Mouse (Mus musculus): Measurements from ENCODE around the gene Gal3st2c. TPM values are rescaled to one million over a fixed set of nuclear protein-coding genes. Genes with fewer than 3 reads are reported as not detected.
"Not testable (repeated sequence)": the region's sequence is repeated elsewhere in the genome, so short reads cannot be mapped to it uniquely, and the experiment has no call there.

The Gal3st2c gene
- polyA plus RNA-seq (2015; fragmentation: Nextera tagmentation; extraction: Ambion mirVana): 0.01 and 0.04 TPM in 2 replicates

DNA sequence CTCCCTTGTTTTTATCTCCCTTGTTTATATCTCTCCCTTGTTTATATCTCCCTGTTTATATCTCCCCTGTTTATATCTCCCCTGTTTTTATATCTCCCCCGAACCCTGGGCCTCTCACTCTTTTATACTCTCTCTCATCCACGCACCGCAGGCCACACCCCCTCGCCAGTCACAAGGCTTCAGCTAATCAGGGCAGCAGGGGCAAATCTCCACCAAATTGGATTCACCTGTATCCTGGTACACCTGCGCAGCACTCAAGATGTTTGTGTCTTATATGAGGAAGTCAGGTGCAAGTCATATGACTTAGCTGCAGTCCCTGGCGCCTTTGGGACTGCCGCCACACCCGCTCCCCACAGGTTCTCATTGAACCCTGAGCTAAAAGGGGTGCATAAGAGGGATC is at the start of gene Gal3st2c:
Gene Gal3st2c (plus strand): TSS at position 301 of the 400 bp plus-strand sequence.
- H3K27ac ChIP-seq; H3K4me3 ChIP-seq; H3K9me3 ChIP-seq (replicated peaks); H3K36me3 ChIP-seq; H3K4me2 ChIP-seq; H3K9ac ChIP-seq; H3K27me3 ChIP-seq; ATAC-seq (replicated peaks; ENCODE audit: insufficient number of reproducible peaks, insufficient read depth, low FRiP score, low read depth); H3K4me1 ChIP-seq (replicated peaks): not testable (repeated sequence)
- 80% methylated on average over 7 of the region's 8 CpGs for WGBS

DNA sequence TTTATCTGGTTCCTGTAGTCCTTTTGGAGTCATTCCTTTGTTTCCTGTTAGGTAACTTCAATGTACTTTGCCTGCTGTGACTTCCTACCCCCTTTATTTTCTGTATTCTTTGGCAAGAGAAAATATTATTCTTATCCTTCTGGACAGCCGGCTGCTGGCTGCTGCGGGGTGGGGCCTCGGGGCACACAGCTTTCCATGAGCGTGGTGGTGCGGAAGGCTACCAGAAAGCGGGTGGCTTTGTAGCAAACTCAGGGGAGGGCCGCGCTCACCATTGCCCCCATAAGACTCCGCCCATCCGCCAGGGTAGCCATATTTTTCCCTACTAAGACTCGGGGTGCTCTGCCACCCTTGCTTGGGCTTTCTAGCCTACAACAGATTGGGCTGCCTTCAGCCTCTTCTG is 41.2 kb upstream of the Gal3st2c start:
- H3K4me3 ChIP-seq; H3K27ac ChIP-seq; H3K9ac ChIP-seq; H3K4me2 ChIP-seq; H3K36me3 ChIP-seq; H3K27me3 ChIP-seq; H3K9me3 ChIP-seq (replicated peaks); H3K4me1 ChIP-seq (replicated peaks): not testable (repeated sequence)
- WGBS: no CpG with 5 or more reads among the region's 11 CpGs
- ATAC-seq (replicated peaks; ENCODE audit: insufficient number of reproducible peaks, insufficient read depth, low FRiP score, low read depth): peak; percentile 73

DNA sequence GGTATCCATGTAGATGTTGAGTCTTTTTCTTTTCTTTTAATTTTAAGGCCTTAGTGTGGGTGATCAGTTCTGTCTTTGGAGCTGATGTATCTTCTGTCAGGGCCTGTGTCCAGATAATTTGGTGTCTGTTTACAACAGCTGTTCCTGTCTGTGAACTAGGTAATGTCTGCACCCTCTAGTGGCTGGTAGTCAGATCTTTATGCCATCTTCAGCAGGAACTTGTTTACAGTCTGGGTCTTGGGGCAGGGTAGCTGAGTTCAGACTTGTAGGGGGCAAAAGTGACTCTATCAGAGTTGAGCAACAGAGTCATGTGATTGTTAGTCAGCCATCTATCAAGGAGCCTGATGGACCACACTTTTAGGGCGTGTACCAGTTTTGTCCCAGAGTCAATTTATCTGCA is 23.8 kb upstream of the Gal3st2c start:
- H3K4me3 ChIP-seq; H3K9me3 ChIP-seq (replicated peaks); H3K27me3 ChIP-seq; H3K36me3 ChIP-seq; ATAC-seq (replicated peaks; ENCODE audit: insufficient number of reproducible peaks, insufficient read depth, low FRiP score, low read depth); H3K4me1 ChIP-seq (replicated peaks); H3K4me2 ChIP-seq; H3K27ac ChIP-seq; H3K9ac ChIP-seq: not testable (repeated sequence)
- WGBS: no CpG with 5 or more reads among the region's 1 CpGs

DNA sequence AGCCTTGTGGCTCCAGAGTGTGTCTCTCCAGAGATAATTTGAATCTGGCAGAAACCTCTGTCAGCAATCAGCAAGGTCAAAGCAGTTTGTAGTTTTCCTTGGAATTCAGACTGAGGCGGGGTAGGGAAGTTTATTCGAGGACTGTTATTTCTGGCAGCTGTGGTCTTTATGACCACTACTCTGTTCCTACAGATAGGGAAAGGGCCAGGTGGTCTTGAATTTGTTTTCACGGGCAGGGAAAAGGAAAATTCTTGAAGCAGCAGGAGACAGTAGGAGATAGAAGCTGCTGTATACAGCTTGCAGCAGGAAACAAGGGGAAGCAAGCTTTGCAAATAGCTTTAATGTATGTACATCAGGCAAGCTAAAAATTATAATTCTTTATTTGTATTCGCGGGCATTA is 19.9 kb upstream of the Gal3st2c start:
- not testable (repeated sequence) for H3K4me3 ChIP-seq; H3K9ac ChIP-seq; H3K36me3 ChIP-seq; H3K27ac ChIP-seq; H3K9me3 ChIP-seq (replicated peaks); H3K4me1 ChIP-seq (replicated peaks); H3K27me3 ChIP-seq; H3K4me2 ChIP-seq
- WGBS: 49% methylated on average over 4 of the region's 5 CpGs
- 0 out of 2 replicates have a peak, but pooled peaks have one; percentile 39 for ATAC-seq (replicated peaks; ENCODE audit: insufficient number of reproducible peaks, insufficient read depth, low FRiP score, low read depth)

DNA sequence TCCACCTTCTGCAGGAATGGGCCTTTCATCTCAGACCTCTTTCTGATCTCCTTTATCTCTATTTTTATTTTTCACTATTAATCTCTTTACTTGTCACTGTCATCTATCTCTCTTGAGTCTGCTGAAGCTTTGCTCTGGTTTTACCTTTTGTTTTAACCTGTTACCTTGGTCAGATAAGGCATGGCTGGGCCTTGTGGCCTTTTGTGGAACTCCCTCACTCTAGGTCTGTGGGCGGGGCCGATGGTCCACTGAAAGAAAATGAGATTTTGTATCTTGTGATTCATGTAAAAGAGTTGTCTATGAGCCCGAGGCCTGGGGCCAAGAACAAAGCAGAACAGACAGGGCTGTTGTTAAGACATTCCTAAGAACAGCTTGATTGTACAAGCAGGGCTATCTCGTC is 19.5 kb upstream of the Gal3st2c start:
- H3K9ac ChIP-seq; H3K4me2 ChIP-seq; H3K27me3 ChIP-seq; H3K27ac ChIP-seq; H3K4me1 ChIP-seq (replicated peaks); ATAC-seq (replicated peaks; ENCODE audit: insufficient number of reproducible peaks, insufficient read depth, low FRiP score, low read depth); H3K36me3 ChIP-seq; H3K9me3 ChIP-seq (replicated peaks); H3K4me3 ChIP-seq: not testable (repeated sequence)
- no CpG with 5 or more reads among the region's 4 CpGs for WGBS

DNA sequence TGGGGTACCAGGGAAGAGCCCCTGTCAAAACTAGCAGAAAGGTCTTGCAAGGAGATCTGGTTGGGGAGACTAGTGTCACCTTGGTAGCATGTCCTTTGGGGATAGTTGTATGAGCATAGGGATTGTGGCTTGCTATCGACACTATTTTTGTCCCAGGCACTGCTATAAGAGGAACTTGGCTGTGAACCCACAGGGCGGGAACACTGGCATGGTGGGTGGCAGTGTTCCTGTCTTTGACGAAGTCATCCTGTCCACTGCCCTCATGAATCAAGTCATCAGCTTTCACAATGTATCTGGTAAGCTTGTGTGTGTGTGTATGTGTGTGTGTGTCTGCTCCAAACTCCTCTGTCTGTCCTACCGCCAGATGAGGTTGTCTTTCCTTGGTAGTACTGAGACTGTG is 14.5 kb upstream of the Gal3st2c start:
- 22% methylated on average over 2 of the region's 4 CpGs for WGBS
- not testable (repeated sequence) for H3K4me2 ChIP-seq; H3K4me1 ChIP-seq (replicated peaks); H3K27ac ChIP-seq; ATAC-seq (replicated peaks; ENCODE audit: insufficient number of reproducible peaks, insufficient read depth, low FRiP score, low read depth); H3K36me3 ChIP-seq; H3K27me3 ChIP-seq; H3K9me3 ChIP-seq (replicated peaks); H3K9ac ChIP-seq; H3K4me3 ChIP-seq

DNA sequence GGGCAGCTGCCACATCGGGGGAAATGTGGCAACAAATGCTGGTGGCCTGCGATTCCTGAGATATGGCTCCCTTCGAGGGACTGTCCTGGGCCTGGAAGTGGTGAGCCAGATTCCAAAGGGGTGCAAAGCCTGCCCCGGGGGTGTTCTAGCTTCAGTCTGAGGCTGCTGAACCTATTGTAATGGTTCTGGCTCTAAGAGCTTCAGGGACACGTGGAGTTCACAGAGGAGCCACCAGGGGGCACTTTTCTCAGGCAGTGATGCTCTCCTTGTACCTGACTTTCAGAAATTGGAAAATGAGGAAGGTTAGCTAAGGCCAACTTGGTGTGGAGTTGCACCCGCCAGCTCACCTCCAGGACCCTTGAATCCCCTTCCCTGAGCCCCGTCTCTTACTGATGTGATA is 12.0 kb upstream of the Gal3st2c start:
- no CpG with 5 or more reads among the region's 7 CpGs for WGBS
- not testable (repeated sequence) for ATAC-seq (replicated peaks; ENCODE audit: insufficient number of reproducible peaks, insufficient read depth, low FRiP score, low read depth); H3K4me3 ChIP-seq

DNA sequence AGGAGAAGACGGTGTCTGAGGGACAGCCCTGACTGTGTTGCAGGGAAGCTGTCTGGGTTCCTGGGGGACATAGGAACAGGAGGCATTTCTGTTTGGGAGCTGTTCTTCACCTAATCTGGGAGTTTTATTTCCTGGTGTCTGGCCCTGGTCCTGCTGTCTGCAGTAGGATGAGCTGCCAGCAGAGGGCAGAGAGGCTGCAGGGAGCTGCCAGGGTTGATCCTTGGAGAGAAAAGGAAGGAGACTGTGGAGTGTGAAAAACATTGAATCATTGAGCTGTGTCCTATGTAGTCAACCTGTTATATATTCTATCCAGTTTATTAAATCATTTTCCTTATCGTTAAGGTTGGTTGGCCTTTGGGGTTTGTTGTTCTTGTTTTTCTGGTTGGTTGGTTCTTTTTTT is 9.4 kb upstream of the Gal3st2c start:
- not testable (repeated sequence) for H3K4me1 ChIP-seq (replicated peaks); H3K27me3 ChIP-seq; H3K4me3 ChIP-seq; H3K27ac ChIP-seq; H3K9ac ChIP-seq; H3K36me3 ChIP-seq; ATAC-seq (replicated peaks; ENCODE audit: insufficient number of reproducible peaks, insufficient read depth, low FRiP score, low read depth); H3K9me3 ChIP-seq (replicated peaks); H3K4me2 ChIP-seq
- WGBS: no CpG with 5 or more reads among the region's 2 CpGs

More for the DNA sequence above, 12.0 kb upstream of the Gal3st2c start:
- H3K9me3 ChIP-seq (replicated peaks); H3K4me1 ChIP-seq (replicated peaks); H3K27ac ChIP-seq; H3K27me3 ChIP-seq; H3K4me2 ChIP-seq; H3K36me3 ChIP-seq; H3K9ac ChIP-seq: not testable (repeated sequence)

DNA sequence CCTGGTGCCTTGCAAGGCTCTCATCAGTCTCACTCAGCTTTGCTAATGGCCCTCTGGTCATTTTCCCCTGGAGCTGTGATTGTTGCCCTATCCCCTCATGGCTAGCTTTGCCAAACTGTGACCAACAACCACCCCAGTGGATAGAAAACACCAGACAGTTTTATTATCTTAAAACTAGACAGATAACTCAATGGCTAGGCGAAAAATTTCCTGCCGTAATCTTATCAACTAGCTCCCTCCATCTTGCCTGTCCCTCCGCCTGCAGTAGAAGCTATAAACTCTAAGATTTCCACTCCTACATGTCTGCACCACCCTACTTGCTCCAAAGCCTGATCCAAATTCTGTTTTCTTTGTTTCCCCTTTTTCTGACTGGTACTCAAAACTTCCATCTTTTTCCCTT is 4.1 kb upstream of the Gal3st2c start:
- Histone ChIP-seq H3K27me3 (no peaks in the 10 kb centered on the region), H3K9ac (no peak overlapping the region), H3K27ac (no peak overlapping the region), H3K9me3 (replicated peaks) (no peaks in the 10 kb centered on the region), H3K4me3 (no peak overlapping the region), H3K4me1 (replicated peaks) (no peaks in the 10 kb centered on the region), H3K36me3 (no peaks in the 10 kb centered on the region), H3K4me2 (no peak overlapping the region)
- no peak for ATAC-seq (replicated peaks; ENCODE audit: insufficient number of reproducible peaks, insufficient read depth, low FRiP score, low read depth)
- WGBS: 44% methylated on average over 3 of the region's 3 CpGs

DNA sequence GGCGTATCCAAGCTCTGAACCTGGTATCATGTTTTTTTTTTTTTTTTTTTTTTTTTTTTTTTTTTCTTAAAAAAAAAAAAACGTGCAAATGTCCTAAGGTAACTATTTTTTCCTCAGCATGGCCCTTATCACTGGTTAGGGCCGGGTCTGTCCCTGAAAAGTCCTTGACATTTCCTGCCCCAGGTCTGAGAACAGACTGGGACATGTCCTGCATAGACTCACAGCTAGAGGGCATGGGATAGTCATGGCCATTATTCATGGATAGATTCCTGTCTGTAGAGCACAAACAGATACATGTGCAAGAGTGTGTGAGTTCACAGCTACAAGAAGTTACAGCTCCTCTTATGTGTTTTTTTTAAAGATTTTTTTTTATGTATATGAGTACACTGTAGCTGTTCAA is 1.5 kb upstream of the Gal3st2c start:
- Histone ChIP-seq H3K4me1 (replicated peaks) (no peaks in the 10 kb centered on the region), H3K36me3 (no peaks in the 10 kb centered on the region), H3K9ac (no peak overlapping the region), H3K9me3 (replicated peaks) (no peaks in the 10 kb centered on the region), H3K4me2 (no peak overlapping the region), H3K27me3 (no peaks in the 10 kb centered on the region), H3K27ac (no peak overlapping the region), H3K4me3 (no peak overlapping the region)
- WGBS: 42% methylated on average over 3 of the region's 3 CpGs
- ATAC-seq (replicated peaks; ENCODE audit: insufficient number of reproducible peaks, insufficient read depth, low FRiP score, low read depth): no peak

DNA sequence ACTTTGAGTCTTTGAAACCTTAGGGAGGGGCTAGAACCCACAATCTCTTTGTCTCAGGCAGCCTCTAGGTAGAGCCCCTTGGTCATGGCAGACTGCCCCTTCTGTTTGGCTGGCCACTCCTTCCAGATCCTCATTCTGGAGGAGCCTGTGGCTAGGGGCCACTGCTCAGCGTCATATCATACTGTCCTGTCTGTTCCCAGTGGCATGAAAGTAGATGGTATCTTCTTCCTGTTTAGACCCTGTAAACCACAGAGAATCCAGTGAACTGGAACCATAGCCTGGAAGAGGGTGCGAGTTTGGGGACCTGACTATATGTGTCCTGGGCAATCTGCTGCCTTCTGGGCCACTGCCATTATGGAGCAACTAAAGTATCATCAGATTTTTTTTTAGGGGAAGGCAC is 759 bp downstream of the Gal3st2c start:
- not testable (repeated sequence) for H3K4me3 ChIP-seq; H3K27me3 ChIP-seq; H3K36me3 ChIP-seq; H3K9ac ChIP-seq; H3K4me2 ChIP-seq; H3K4me1 ChIP-seq (replicated peaks); H3K27ac ChIP-seq; H3K9me3 ChIP-seq (replicated peaks); ATAC-seq (replicated peaks; ENCODE audit: insufficient number of reproducible peaks, insufficient read depth, low FRiP score, low read depth)
- WGBS: 71% methylated on average over 2 of the region's 2 CpGs

DNA sequence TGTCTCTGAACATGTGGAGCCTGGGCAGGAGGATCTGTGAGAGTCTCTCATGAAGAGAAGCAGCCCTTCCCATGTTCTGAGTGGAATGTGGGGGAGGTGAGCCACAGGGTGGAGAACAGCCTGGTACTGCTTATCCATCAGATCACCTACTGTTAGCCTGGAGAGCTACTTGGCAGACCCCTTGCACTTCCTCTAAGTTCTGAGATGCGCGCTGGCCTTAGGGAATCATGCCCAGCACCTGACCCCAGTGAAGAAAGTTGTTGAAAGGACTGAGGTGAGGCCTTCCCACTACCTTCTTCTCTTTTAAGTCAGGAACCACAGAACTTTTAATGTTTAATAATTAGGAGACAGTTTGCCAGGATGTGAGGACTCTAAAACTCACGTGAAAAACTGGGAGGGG is 1.2 kb downstream of the Gal3st2c start:
- not testable (repeated sequence) for H3K4me3 ChIP-seq; H3K9me3 ChIP-seq (replicated peaks); H3K27me3 ChIP-seq; H3K27ac ChIP-seq; H3K9ac ChIP-seq; H3K36me3 ChIP-seq; H3K4me2 ChIP-seq; H3K4me1 ChIP-seq (replicated peaks)
- ATAC-seq (replicated peaks; ENCODE audit: insufficient number of reproducible peaks, insufficient read depth, low FRiP score, low read depth): 0 out of 2 replicates have a peak, but pooled peaks have one; percentile 20
- WGBS: 73% methylated on average over 3 of the region's 3 CpGs

DNA sequence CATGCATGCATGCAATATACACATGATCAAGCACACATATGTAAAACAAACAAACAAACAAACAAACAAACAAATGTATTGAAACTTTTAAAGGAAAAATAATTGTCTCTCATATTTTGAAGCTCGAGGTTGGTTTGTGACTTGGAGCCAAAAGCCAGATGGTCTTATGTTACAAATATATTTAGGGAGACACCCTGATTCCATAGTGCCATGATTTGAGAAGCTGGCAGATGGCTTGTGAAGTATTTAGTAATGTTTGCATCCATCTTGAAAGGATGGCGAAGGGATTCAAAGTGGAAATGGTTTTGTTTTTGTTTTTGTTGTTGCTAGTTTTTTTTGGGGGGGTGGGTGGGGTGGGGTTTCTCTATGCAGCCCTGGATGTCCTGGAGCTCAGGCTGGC is 10.7 kb downstream of the Gal3st2c start:
- Histone ChIP-seq H3K36me3 (no peaks in the 10 kb centered on the region), H3K4me3 (no peak overlapping the region), H3K4me2 (no peak overlapping the region), H3K9me3 (replicated peaks) (no peaks in the 10 kb centered on the region), H3K27me3 (no peaks in the 10 kb centered on the region), H3K4me1 (replicated peaks) (no peaks in the 10 kb centered on the region), H3K27ac (no peak overlapping the region), H3K9ac (no peak overlapping the region)
- no peak for ATAC-seq (replicated peaks; ENCODE audit: insufficient number of reproducible peaks, insufficient read depth, low FRiP score, low read depth)
- 77% methylated on average over 2 of the region's 2 CpGs for WGBS
